Mouse (Mus musculus) B cell, adult (primary cell): ENCODE data around the gene BC051665. TPM values are rescaled to one million over a fixed set of nuclear protein-coding genes. Genes with fewer than 3 reads are reported as not detected.

Experiments
- total RNA-seq: library from RNA; stranded (reverse); gene quantifications from 4 replicates; pipeline ENCODE4 v1.2.4, GENCODE M21; 2023; ENCODE audit not compliant: inconsistent age

The BC051665 gene
- not detected in 4 replicates for total RNA-seq

DNA sequence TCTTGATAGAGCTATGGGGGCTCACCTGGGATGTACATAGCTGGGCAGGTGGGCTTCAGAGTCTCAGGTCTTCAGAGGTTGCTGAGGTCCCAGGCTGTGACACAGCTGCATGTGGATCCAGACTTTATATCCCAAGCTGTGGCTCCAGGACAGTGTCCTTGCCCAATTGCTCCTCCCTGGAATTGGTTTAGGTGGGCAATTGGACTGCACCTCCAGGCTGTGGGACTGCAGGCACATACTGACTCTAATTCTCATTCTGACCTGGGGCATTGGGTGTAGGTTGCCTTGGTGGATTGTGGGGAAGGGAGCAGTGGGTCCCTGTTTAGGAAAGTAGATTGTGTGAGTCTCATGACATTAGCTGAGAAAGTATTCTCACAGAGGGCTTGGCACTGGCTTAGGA lies at the start of gene BC051665:
TSS of gene BC051665 (minus strand) at position 101 of the 400 bp plus-strand sequence.

DNA sequence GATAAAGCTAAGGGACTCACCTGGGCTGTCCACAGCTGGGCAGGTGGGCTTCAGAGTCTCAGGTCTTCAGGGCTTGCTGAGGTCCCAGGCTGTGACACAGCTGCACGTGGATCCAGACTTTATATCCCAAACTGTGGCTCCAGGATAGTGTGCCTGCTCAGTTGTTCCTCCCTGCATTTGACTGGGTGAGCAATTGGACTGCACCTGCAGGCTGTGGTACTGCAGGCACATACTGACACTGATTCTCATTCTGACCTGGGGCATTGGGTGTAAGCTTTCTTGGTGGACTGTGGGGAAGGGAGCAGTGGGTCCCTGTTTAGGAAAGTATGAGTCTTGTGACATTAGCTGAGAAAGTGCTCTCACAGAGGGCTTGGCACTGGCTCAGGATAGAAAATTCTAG lies 16.6 kb upstream of the BC051665 start, which contains the start of gene Ctsll3:
TSS of gene Ctsll3 (minus strand) at position 101 of the 400 bp plus-strand sequence.

Other genes starting within 250 kb of the BC051665 start
- gene Dapk1, start 184.4 kb downstream of the BC051665 start, total RNA-seq: 0.27 to 0.80 TPM (median 0.55 TPM) in 3 of 4 replicates, not detected in the other
- not detected in 4 replicates for gene Ctsll3, start 16.5 kb upstream of the BC051665 start, total RNA-seq
- not detected in 4 replicates for gene 4930486L24Rik, start 78.1 kb upstream of the BC051665 start, total RNA-seq
- not detected in 4 replicates for gene Gm49392, start 110.5 kb upstream of the BC051665 start, total RNA-seq
- gene Ctla2b, start 111.1 kb upstream of the BC051665 start, total RNA-seq: 0.87 to 1.5 TPM (median 1.3 TPM) in 4 replicates
- not detected in 4 replicates for gene Tpbpb, start 118.5 kb upstream of the BC051665 start, total RNA-seq
- gene Gm49393, start 149.2 kb upstream of the BC051665 start, total RNA-seq: not detected in 4 replicates
- 0.51 to 1.2 TPM in 2 of 4 replicates, not detected in the others for gene Gm49391, start 150.2 kb upstream of the BC051665 start, total RNA-seq
- 2.4 to 5.6 TPM (median 3.4 TPM) in 4 replicates for gene Ctla2a, start 150.3 kb upstream of the BC051665 start, total RNA-seq
- gene Tpbpa, start 155.6 kb upstream of the BC051665 start, total RNA-seq: not detected in 4 replicates
- not detected in 4 replicates for gene Ctsj, start 219.6 kb upstream of the BC051665 start, total RNA-seq